Mouse (Mus musculus): ENCODE measurements around the gene Mpeg1. TPM values are rescaled to one million over a fixed set of nuclear protein-coding genes. Genes with fewer than 3 reads are reported as not detected.

The Mpeg1 gene
- total and polyA plus RNA-seq, 3 experiments, result 43.8 to 270 (median 68.0) TPM

GRCm38 (mm10) chr19:12440103-12440725 is 20.4 kb upstream of the Mpeg1 start:
- peaks cover 21 to 42% of the 10 kb centered on the region in 2 experiments for H3K4me1 ChIP-seq (ENCODE audit: control insufficient read depth in 1 of 2, insufficient read depth in 2 of 2)
- H3K4me3 ChIP-seq (replicated peaks in 1 of 3; ENCODE audit: low read depth in 2 of 3, low read length in 2 of 3, poor library complexity in 1 of 3), result no peak overlapping the region
- H3K36me3 ChIP-seq (replicated peaks in 1 of 2; ENCODE audit: control insufficient read depth in 1 of 2, insufficient read depth in 1 of 2, low read length in 1 of 2), result no peaks in the 10 kb centered on the region
- H3K27me3 ChIP-seq (replicated peaks), result no peaks in the 10 kb centered on the region
- no peaks in the 10 kb centered on the region for H3K79me2 ChIP-seq (replicated peaks; ENCODE audit: control insufficient read depth, extremely low read depth, insufficient read depth, poor library complexity, severe bottlenecking)
- H3K9ac ChIP-seq (ENCODE audit: insufficient read depth, low read depth), result no peak overlapping the region
- in situ Hi-C loops (cut with MboI; ENCODE audit: low pct_ligation_motif_present, low pct_unique_long_range_greater_than_20kb, low sequenced_read_pairs) (no loop called here), dilution Hi-C loops (cut with MboI; ENCODE audit: extremely low pct_ligation_motif_present, extremely low pct_unique_long_range_greater_than_20kb, low sequenced_read_pairs) (no loop called here)
- TF ChIP-seq ZKSCAN1 (IDR thresholded peaks at IDR 0.05; ENCODE audit: borderline replicate concordance, low read depth, low read length) (no peak), HCFC1 (IDR thresholded peaks at IDR 0.05; ENCODE audit: low read depth, low read length) (no peak), USF2 (conservative IDR thresholded peaks at IDR 0.05; ENCODE audit: low read depth, low read length) (no peak), JUND (conservative IDR thresholded peaks at IDR 0.05; ENCODE audit: low read depth, low read length) (no peak), SMC3 (IDR thresholded peaks at IDR 0.05; ENCODE audit: low read depth, low read length) (no peak), POLR2A (IDR thresholded peaks at IDR 0.05; ENCODE audit: low read depth, low read length) (no peak), PAX5 (IDR thresholded peaks at IDR 0.05; ENCODE audit: low read length) (no peak), JUN (IDR thresholded peaks at IDR 0.05; ENCODE audit: insufficient read depth, low read depth, low read length) (no peak), IRF4 (IDR thresholded peaks at IDR 0.05; ENCODE audit: low read depth, low read length) (no peak), MAFK (IDR thresholded peaks at IDR 0.05; ENCODE audit: insufficient replicate concordance, low read length) (no peak)
- H3K9me3 ChIP-seq (replicated peaks; ENCODE audit: low read length), result no peaks in the 10 kb centered on the region
- no peak overlapping the region for H3K27ac ChIP-seq (ENCODE audit: insufficient read depth, low read depth)
- peak; percentile 23 for DNase-seq (ENCODE audit: extremely low read depth)
- H3K4me2 ChIP-seq (ENCODE audit: insufficient read depth, low read depth, poor library complexity, severe bottlenecking), result no peak overlapping the region

- H3K27ac ChIP-seq (ENCODE audit: insufficient read depth, low read depth), result no peak overlapping the region
- H3K4me2 ChIP-seq (ENCODE audit: insufficient read depth, low read depth, poor library complexity, severe bottlenecking), result no peak overlapping the region
- no peak for DNase-seq (ENCODE audit: extremely low read depth)
- TF ChIP-seq CTCF (conservative IDR thresholded peaks at IDR 0.05 in 1 of 2, IDR thresholded peaks at IDR 0.05 in 1 of 2; ENCODE audit: low read depth in 2 of 2, low read length in 2 of 2), result no peak
- TF ChIP-seq POLR2AphosphoS2 (IDR thresholded peaks at IDR 0.05; ENCODE audit: low read depth, low read length), result no peak
- H3K9me3 ChIP-seq (replicated peaks; ENCODE audit: low read length), result no peaks in the 10 kb centered on the region
- in situ Hi-C loops (cut with MboI; ENCODE audit: low pct_ligation_motif_present, low pct_unique_long_range_greater_than_20kb, low sequenced_read_pairs), result no loop called here
- H3K36me3 ChIP-seq (replicated peaks in 1 of 2; ENCODE audit: control insufficient read depth in 1 of 2, insufficient read depth in 1 of 2, low read length in 1 of 2), result no peaks in the 10 kb centered on the region
- H3K9ac ChIP-seq (ENCODE audit: insufficient read depth, low read depth), result no peak overlapping the region
- H3K4me3 ChIP-seq (replicated peaks in 1 of 3; ENCODE audit: low read depth in 2 of 3, low read length in 2 of 3, poor library complexity in 1 of 3), result no peak overlapping the region
- H3K4me1 ChIP-seq (ENCODE audit: control insufficient read depth in 1 of 2, insufficient read depth in 2 of 2), result peaks cover 9 to 28% of the 10 kb centered on the region in 2 experiments; a peak in 3 of 4 replicates
- no peaks in the 10 kb centered on the region for H3K27me3 ChIP-seq (replicated peaks)
- dilution Hi-C loops (cut with MboI; ENCODE audit: extremely low pct_ligation_motif_present, extremely low pct_unique_long_range_greater_than_20kb, low sequenced_read_pairs), result no loop called here
- H3K79me2 ChIP-seq (replicated peaks; ENCODE audit: control insufficient read depth, extremely low read depth, insufficient read depth, poor library complexity, severe bottlenecking), result no peaks in the 10 kb centered on the region
Measured at GRCm38 (mm10) chr19:12442560-12442959, 18.0 kb upstream of the Mpeg1 start.

GRCm38 (mm10) chr19:12445014-12445413 is 15.6 kb upstream of the Mpeg1 start:
- no peak overlapping the region for H3K4me3 ChIP-seq (replicated peaks in 1 of 3; ENCODE audit: low read depth in 2 of 3, low read length in 2 of 3, poor library complexity in 1 of 3)
- no peak overlapping the region for H3K9ac ChIP-seq (ENCODE audit: insufficient read depth, low read depth)
- dilution Hi-C loops (cut with MboI; ENCODE audit: extremely low pct_ligation_motif_present, extremely low pct_unique_long_range_greater_than_20kb, low sequenced_read_pairs), result no loop called here
- in situ Hi-C loops (cut with MboI; ENCODE audit: low pct_ligation_motif_present, low pct_unique_long_range_greater_than_20kb, low sequenced_read_pairs), result no loop called here
- DNase-seq (ENCODE audit: extremely low read depth), result no peak
- H3K27me3 ChIP-seq (replicated peaks), result no peaks in the 10 kb centered on the region
- no peaks in the 10 kb centered on the region for H3K9me3 ChIP-seq (replicated peaks; ENCODE audit: low read length)
- no peak for TF ChIP-seq TCF12 (IDR thresholded peaks at IDR 0.05; ENCODE audit: low read depth, low read length)
- TF ChIP-seq E2F4 (IDR thresholded peaks at IDR 0.05; ENCODE audit: insufficient replicate concordance, low read depth, low read length), result no peak
- no peak for TF ChIP-seq HCFC1 (IDR thresholded peaks at IDR 0.05; ENCODE audit: low read depth, low read length)
- TF ChIP-seq GABPA (IDR thresholded peaks at IDR 0.05; ENCODE audit: insufficient replicate concordance, low read depth, low read length), result no peak
- no peak for TF ChIP-seq RCOR1 (conservative IDR thresholded peaks at IDR 0.05; ENCODE audit: low read depth, low read length)
- no peak for TF ChIP-seq POLR2AphosphoS2 (IDR thresholded peaks at IDR 0.05; ENCODE audit: low read depth, low read length)
- TF ChIP-seq MAX (IDR thresholded peaks at IDR 0.05; ENCODE audit: low read length), result no peak
- no peak for TF ChIP-seq USF1 (IDR thresholded peaks at IDR 0.05; ENCODE audit: low read depth, low read length)
- TF ChIP-seq SIN3A (IDR thresholded peaks at IDR 0.05; ENCODE audit: low read length), result no peak
- no peak for TF ChIP-seq ZNF384 (IDR thresholded peaks at IDR 0.05; ENCODE audit: low read depth, low read length)
- TF ChIP-seq JUND (conservative IDR thresholded peaks at IDR 0.05; ENCODE audit: low read depth, low read length), result no peak
- H3K79me2 ChIP-seq (replicated peaks; ENCODE audit: control insufficient read depth, extremely low read depth, insufficient read depth, poor library complexity, severe bottlenecking), result no peaks in the 10 kb centered on the region
- no peak overlapping the region for H3K4me2 ChIP-seq (ENCODE audit: insufficient read depth, low read depth, poor library complexity, severe bottlenecking)
- H3K36me3 ChIP-seq (replicated peaks in 1 of 2; ENCODE audit: control insufficient read depth in 1 of 2, insufficient read depth in 1 of 2, low read length in 1 of 2), result no peaks in the 10 kb centered on the region
- H3K4me1 ChIP-seq (ENCODE audit: control insufficient read depth in 1 of 2, insufficient read depth in 2 of 2), result peaks cover 4 to 16% of the 10 kb centered on the region in 2 experiments; a peak in 3 of 4 replicates
- no peak overlapping the region for H3K27ac ChIP-seq (ENCODE audit: insufficient read depth, low read depth)
